Mouse (Mus musculus) CH12.LX (cell line): ENCODE measurements around the gene Col1a2. TPM values are rescaled to one million over a fixed set of nuclear protein-coding genes. Genes with fewer than 3 reads are reported as not detected.

Experiments
- DNase-seq: peaks from one replicate; pipeline ENCODE4 v3.0.0-alpha.2; 2013; ENCODE audit errors: extremely low read depth
- H3K27ac ChIP-seq: 2 replicates; pipeline ENCODE4 v1.5.1; 2012; ENCODE audit warnings: low read depth, mild to moderate bottlenecking, control low read depth, moderate library complexity; ENCODE audit not compliant: insufficient read depth
- H3K27me3 ChIP-seq: replicated peaks from 2 replicates; pipeline ENCODE3; 2012; ENCODE audit warnings: inconsistent platforms
- H3K36me3 ChIP-seq, 2 experiments: replicated peaks in 1 of 2; 2 replicates each; pipeline versions ENCODE3 to v1.6.1; 2012; ENCODE audit warnings: inconsistent platforms in 1 of 2, low read length in 1 of 2, mild to moderate bottlenecking in 1 of 2, mixed read lengths in 1 of 2, moderate library complexity in 1 of 2; ENCODE audit not compliant: control insufficient read depth in 1 of 2, insufficient read depth in 1 of 2
- H3K4me1 ChIP-seq, 2 experiments: 2 replicates each; pipeline ENCODE4 v1.6.1; 2012; ENCODE audit warnings: inconsistent platforms in 1 of 2, moderate library complexity in 1 of 2; ENCODE audit not compliant: insufficient read depth in 2 of 2, control insufficient read depth in 1 of 2
- H3K4me2 ChIP-seq: 2 replicates; pipeline ENCODE4 v1.6.1; 2012; ENCODE audit warnings: low read depth, mild to moderate bottlenecking, control low read depth; ENCODE audit not compliant: poor library complexity, insufficient read depth, severe bottlenecking
- H3K4me3 ChIP-seq, 3 experiments: fragments of 150-350 bp in 1 of 3; sonication (generic) in 1 of 3; replicated peaks in 1 of 3; 2 replicates each; pipeline versions ENCODE3 to v1.5.1; 2011 to 2012; ENCODE audit warnings: low read depth in 2 of 3, low read length in 2 of 3, mild to moderate bottlenecking in 2 of 3, moderate library complexity in 2 of 3, control low read depth in 1 of 3, improper control_type of control experiment in 1 of 3, inconsistent platforms in 1 of 3, mixed read lengths in 1 of 3; ENCODE audit not compliant: poor library complexity in 1 of 3
- H3K79me2 ChIP-seq: replicated peaks from 2 replicates; pipeline ENCODE4 v1.6.1; 2012; ENCODE audit warnings: mild to moderate bottlenecking, moderate library complexity; ENCODE audit not compliant: control insufficient read depth, poor library complexity, insufficient read depth, severe bottlenecking; ENCODE audit errors: extremely low read depth
- H3K9ac ChIP-seq: 2 replicates; pipeline ENCODE4 v1.6.1; 2012; ENCODE audit warnings: low read depth, mild to moderate bottlenecking, control low read depth, moderate library complexity; ENCODE audit not compliant: insufficient read depth
- H3K9me3 ChIP-seq: replicated peaks from 2 replicates; pipeline ENCODE3; 2012; ENCODE audit warnings: low read length, inconsistent platforms, mixed read lengths
- E2F4 ChIP-seq: IDR thresholded peaks from 2 replicates; pipeline ENCODE4 v1.6.1; 2011; ENCODE audit warnings: low read depth, low read length, improper control_type of control experiment; ENCODE audit not compliant: insufficient replicate concordance
- EP300 ChIP-seq: IDR thresholded peaks from 2 replicates; pipeline ENCODE4 v1.6.1; 2011; ENCODE audit warnings: low read length, improper control_type of control experiment
- ETS1 ChIP-seq: conservative IDR thresholded peaks from 2 replicates; pipeline ENCODE4 v1.6.1; 2012; ENCODE audit warnings: low read depth, mild to moderate bottlenecking, inconsistent platforms, low read length, improper control_type of control experiment, moderate library complexity
- HCFC1 ChIP-seq: IDR thresholded peaks from 2 replicates; pipeline ENCODE4 v1.6.1; 2012; ENCODE audit warnings: low read depth, mild to moderate bottlenecking, inconsistent platforms, low read length, improper control_type of control experiment
- JUN ChIP-seq: IDR thresholded peaks from 2 replicates; pipeline ENCODE4 v1.6.1; 2011; ENCODE audit warnings: low read depth, mild to moderate bottlenecking, low read length, improper control_type of control experiment, moderate library complexity; ENCODE audit not compliant: insufficient read depth
- JUND ChIP-seq: conservative IDR thresholded peaks from 2 replicates; pipeline ENCODE4 v1.6.1; 2011; ENCODE audit warnings: low read depth, low read length, improper control_type of control experiment
- MAX ChIP-seq: IDR thresholded peaks from 2 replicates; pipeline ENCODE4 v1.6.1; 2011; ENCODE audit warnings: low read length, improper control_type of control experiment
- MAZ ChIP-seq: IDR thresholded peaks from 2 replicates; pipeline ENCODE4 v1.6.1; 2012; ENCODE audit warnings: low read depth, mild to moderate bottlenecking, inconsistent platforms, low read length, improper control_type of control experiment, moderate library complexity
- NELFE ChIP-seq: IDR thresholded peaks from 2 replicates; pipeline ENCODE4 v1.6.1; 2011; ENCODE audit warnings: low read depth, low read length, improper control_type of control experiment
- NRF1 ChIP-seq: IDR thresholded peaks from 2 replicates; pipeline ENCODE4 v1.6.1; 2014; ENCODE audit warnings: low read depth, mild to moderate bottlenecking, inconsistent platforms, low read length, improper control_type of control experiment, moderate library complexity
- PAX5 ChIP-seq: IDR thresholded peaks from 2 replicates; pipeline ENCODE4 v1.6.1; 2012; ENCODE audit warnings: low read length, inconsistent platforms, mixed read lengths
- POLR2AphosphoS2 ChIP-seq: IDR thresholded peaks from 2 replicates; pipeline ENCODE4 v1.6.1; 2011; ENCODE audit warnings: low read depth, low read length, improper control_type of control experiment
- RAD21 ChIP-seq: IDR thresholded peaks from 2 replicates; pipeline ENCODE4 v1.6.1; 2011; ENCODE audit warnings: low read depth, mild to moderate bottlenecking, low read length, improper control_type of control experiment, moderate library complexity
- SIN3A ChIP-seq: IDR thresholded peaks from 2 replicates; pipeline ENCODE4 v1.6.1; 2012; ENCODE audit warnings: low read length, improper control_type of control experiment, inconsistent platforms
- TBP ChIP-seq: conservative IDR thresholded peaks from 2 replicates; pipeline ENCODE4 v1.6.1; 2011; ENCODE audit warnings: low read depth, low read length, improper control_type of control experiment
- TCF12 ChIP-seq: IDR thresholded peaks from 2 replicates; pipeline ENCODE4 v1.6.1; 2014; ENCODE audit warnings: low read depth, mild to moderate bottlenecking, inconsistent platforms, low read length, improper control_type of control experiment
- UBTF ChIP-seq: IDR thresholded peaks from 2 replicates; pipeline ENCODE4 v1.6.1; 2012; ENCODE audit warnings: low read depth, mild to moderate bottlenecking, inconsistent platforms, low read length, improper control_type of control experiment, moderate library complexity
- USF2 ChIP-seq: conservative IDR thresholded peaks from 2 replicates; pipeline ENCODE4 v1.6.1; 2011; ENCODE audit warnings: low read depth, low read length, improper control_type of control experiment
- ZC3H11A ChIP-seq: IDR thresholded peaks from 2 replicates; pipeline ENCODE4 v1.6.1; 2012; ENCODE audit warnings: low read depth, mild to moderate bottlenecking, inconsistent platforms, low read length, improper control_type of control experiment
- dilution Hi-C: fragments of 300-500 bp; cut with MboI; formaldehyde crosslinking; loops from 2 replicates; pipeline ENCODE4 v1.14.3; 2020; ENCODE audit warnings: low sequenced_read_pairs; ENCODE audit not compliant: extremely low pct_unique_long_range_greater_than_20kb, extremely low pct_ligation_motif_present
- in situ Hi-C: fragments of 300-500 bp; cut with MboI; formaldehyde crosslinking; loops from 3 replicates; pipeline ENCODE4 v1.14.3; 2019; ENCODE audit warnings: low sequenced_read_pairs, low pct_ligation_motif_present, low pct_unique_long_range_greater_than_20kb, mixed read lengths
- polyA plus RNA-seq: library from polyadenylated mRNA; unstranded; fragments of >175 nt; gene quantifications from 2 replicates; pipeline ENCODE4 v1.2.1, GENCODE M21; 2012; ENCODE audit warnings: low read depth; ENCODE audit not compliant: insufficient read length
- total RNA-seq, 2 experiments: library from RNA; depleted of rRNA; stranded (reverse); fragments of 300-350 nt in 1 of 2; fragments of >200 nt in 1 of 2; gene quantifications; 2 replicates each; pipeline ENCODE4 v1.2.3; 2012 to 2014

The Col1a2 gene
- total and polyA plus RNA-seq, 3 experiments, result not detected

DNA sequence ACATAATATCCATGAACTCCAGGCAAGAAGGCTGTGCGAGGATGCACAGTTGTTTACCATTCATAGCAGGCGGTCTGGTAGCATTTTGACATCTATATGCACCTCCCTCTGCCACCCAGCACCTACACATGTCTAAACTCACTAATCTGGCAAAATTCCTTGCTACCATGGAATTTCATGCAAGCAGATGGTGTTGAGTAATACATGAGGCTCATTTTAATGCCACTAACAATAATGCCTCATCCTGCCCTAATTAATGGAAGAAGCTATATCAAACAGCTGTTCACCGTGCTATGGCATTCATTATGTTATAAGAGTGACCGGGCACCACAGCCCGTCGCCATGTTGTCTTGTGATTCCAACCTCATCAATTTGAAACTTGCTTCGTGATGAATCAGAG lies 23.8 kb downstream of the Col1a2 start:
- DNase-seq, result no peak
- dilution Hi-C loops (no loop called here), in situ Hi-C loops (no loop called here)
- no peaks in the 10 kb centered on the region for H3K36me3 ChIP-seq
- no peak for TF ChIP-seq E2F4
- no peak for TF ChIP-seq ZC3H11A
- no peak for TF ChIP-seq PAX5
- no peak for TF ChIP-seq SIN3A
- no peak for TF ChIP-seq NRF1
- TF ChIP-seq HCFC1, result no peak
- no peak for TF ChIP-seq JUND
- TF ChIP-seq TBP, result no peak
- no peak for TF ChIP-seq ETS1
- H3K79me2 ChIP-seq, result no peaks in the 10 kb centered on the region
- no peaks in the 10 kb centered on the region for H3K27me3 ChIP-seq
- H3K4me3 ChIP-seq, result no peak overlapping the region
- H3K4me1 ChIP-seq, result peaks cover 0 to 14% of the 10 kb centered on the region in 2 experiments; a peak in 2 of 4 replicates
- H3K4me2 ChIP-seq, result no peak overlapping the region
- H3K9ac ChIP-seq, result no peak overlapping the region
- no peaks in the 10 kb centered on the region for H3K9me3 ChIP-seq
- H3K27ac ChIP-seq, result no peak overlapping the region

GRCm38 (mm10) chr6:4530986-4531385 lies 26.4 kb downstream of the Col1a2 start:
- peaks cover 2 to 14% of the 10 kb centered on the region in 2 experiments; a peak in 3 of 4 replicates for H3K4me1 ChIP-seq
- in situ Hi-C loops (no loop called here), dilution Hi-C loops (no loop called here)
- no peaks in the 10 kb centered on the region for H3K9me3 ChIP-seq
- no peaks in the 10 kb centered on the region for H3K79me2 ChIP-seq
- TF ChIP-seq RAD21 (no peak), SIN3A (no peak)
- no peak overlapping the region for H3K27ac ChIP-seq
- H3K4me2 ChIP-seq, result no peak overlapping the region
- H3K9ac ChIP-seq, result no peak overlapping the region
- DNase-seq, result no peak
- H3K27me3 ChIP-seq, result no peaks in the 10 kb centered on the region
- no peak overlapping the region for H3K4me3 ChIP-seq
- H3K36me3 ChIP-seq, result no peaks in the 10 kb centered on the region

DNA sequence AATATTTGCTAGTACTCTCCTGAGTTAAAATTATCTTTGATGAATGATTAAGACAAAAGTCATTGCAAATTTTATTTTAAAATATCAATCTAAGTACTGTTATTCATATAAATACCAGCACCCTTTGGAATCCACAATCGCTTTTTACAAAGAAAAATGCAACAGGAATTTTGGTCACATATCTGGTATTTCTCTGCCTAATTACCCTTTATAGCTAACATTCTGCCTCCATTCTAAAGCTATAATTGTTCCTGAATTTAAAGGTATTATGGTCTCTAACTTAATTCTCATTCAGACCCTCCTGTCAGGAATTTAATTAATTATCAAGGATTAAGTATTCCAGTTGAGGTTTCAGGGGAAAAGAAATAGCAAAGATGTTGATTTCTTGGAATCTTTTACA lies 28.3 kb downstream of the Col1a2 start:
- TF ChIP-seq USF2, result no peak
- TF ChIP-seq MAX, result no peak
- no peak for TF ChIP-seq JUN
- TF ChIP-seq MAZ, result no peak
- TF ChIP-seq ZC3H11A, result no peak
- no peak for TF ChIP-seq NRF1
- no peak for TF ChIP-seq NELFE
- no peak for TF ChIP-seq POLR2AphosphoS2
- no peak for TF ChIP-seq UBTF
- TF ChIP-seq TCF12, result no peak
- no peak for TF ChIP-seq EP300
- H3K9ac ChIP-seq, result no peak overlapping the region
- H3K9me3 ChIP-seq, result no peaks in the 10 kb centered on the region
- no peaks in the 10 kb centered on the region for H3K36me3 ChIP-seq
- no peak for DNase-seq
- H3K4me3 ChIP-seq, result no peak overlapping the region
- no peak overlapping the region for H3K4me2 ChIP-seq
- no peaks in the 10 kb centered on the region for H3K27me3 ChIP-seq
- H3K79me2 ChIP-seq, result no peaks in the 10 kb centered on the region
- peaks cover 3 to 9% of the 10 kb centered on the region in 2 experiments; a peak in 2 of 4 replicates for H3K4me1 ChIP-seq
- dilution Hi-C loops (no loop called here), in situ Hi-C loops (no loop called here)
- H3K27ac ChIP-seq, result no peak overlapping the region
